Mouse (Mus musculus) kidney, embryonic 14.5 days (tissue): ENCODE results near the gene Tekt3. TPM values are rescaled to one million over a fixed set of nuclear protein-coding genes. Genes with fewer than 3 reads are reported as not detected.

ENCODE experiments used
- ATAC-seq: fragments of 200-750 bp; cut with Nextera tagmentation; 2 replicates; pipeline ENCODE4 v1.8.0; 2017; ENCODE audit warnings: moderate number of reproducible peaks, mild to moderate bottlenecking, moderate TSS enrichment, moderate library complexity; ENCODE audit not compliant: low FRiP score, low TSS enrichment
- H3K27ac ChIP-seq: fragments of 300-500 bp; sonication (generic); 2 replicates; pipeline ENCODE4 v1.5.1; 2014; ENCODE audit warnings: low read depth, mild to moderate bottlenecking, low read length, moderate library complexity, mixed read lengths
- H3K27me3 ChIP-seq: fragments of 300-500 bp; sonication (generic); 2 replicates; pipeline ENCODE4 v1.6.1; 2014; ENCODE audit warnings: mild to moderate bottlenecking, low read length; ENCODE audit not compliant: control insufficient read depth, insufficient read depth
- H3K36me3 ChIP-seq: fragments of 300-500 bp; sonication (generic); 2 replicates; pipeline ENCODE4 v1.6.1; 2014; ENCODE audit warnings: low read length, mixed read lengths; ENCODE audit not compliant: control insufficient read depth, insufficient read depth
- H3K4me1 ChIP-seq: fragments of 300-500 bp; sonication (generic); 2 replicates; pipeline ENCODE4 v1.6.1; 2014; ENCODE audit warnings: low read length, mixed read lengths; ENCODE audit not compliant: control insufficient read depth, insufficient read depth
- H3K4me2 ChIP-seq: fragments of 300-500 bp; sonication (generic); replicated peaks from 2 replicates; pipeline ENCODE4 v1.6.1; 2014; ENCODE audit warnings: low read depth, mild to moderate bottlenecking, low read length
- H3K4me3 ChIP-seq: fragments of 300-500 bp; sonication (generic); 2 replicates; pipeline ENCODE4 v1.5.1; 2014; ENCODE audit warnings: mild to moderate bottlenecking, low read length
- H3K9ac ChIP-seq: fragments of 300-500 bp; sonication (generic); 2 replicates; pipeline ENCODE4 v1.6.1; 2014; ENCODE audit warnings: low read depth, mild to moderate bottlenecking, low read length, moderate library complexity
- H3K9me3 ChIP-seq: fragments of 300-500 bp; sonication (generic); 2 replicates; pipeline ENCODE4 v1.6.1; 2016; ENCODE audit warnings: low read length; ENCODE audit not compliant: control insufficient read depth
- WGBS: fragments of 180-500 bp; shearing (Covaris S2); extraction: QIAGEN DNeasy Blood & Tissue Kit; methylation state at CpG from one replicate; pipeline ENCODE4 v1.1.7; 2014; 5-methylcytosine and 5-hydroxymethylcytosine counted together
- polyA plus RNA-seq: library from polyadenylated mRNA; unstranded; fragments of >200 nt; fragmentation: Nextera tagmentation; extraction: Ambion mirVana; gene quantifications from 2 replicates; pipeline ENCODE4 v1.2.1, GENCODE M21; 2014

Gene Tekt3
- polyA plus RNA-seq, 1 experiment from 2014 or later, result not detected

DNA sequence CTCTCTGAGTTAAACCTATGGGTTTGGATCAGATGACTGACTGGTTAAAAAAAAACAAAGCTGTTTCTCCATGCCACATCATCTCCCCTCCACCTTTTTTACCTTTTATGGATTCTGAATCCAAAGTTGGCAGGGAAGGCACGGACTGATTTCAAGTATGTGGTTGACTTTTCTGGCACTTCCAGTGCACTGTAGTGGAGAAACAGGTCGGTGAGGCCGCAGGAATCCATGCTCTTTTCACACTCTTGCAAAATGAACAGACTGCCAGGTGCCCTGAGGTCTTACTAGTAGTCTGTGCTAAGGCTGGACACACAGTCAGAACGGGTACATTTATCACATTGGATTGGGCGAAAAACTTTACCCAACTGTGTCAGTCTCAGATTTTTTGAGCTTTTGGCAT is 80.9 kb downstream of the Tekt3 start:
- no peak overlapping the region for H3K9ac ChIP-seq
- H3K27ac ChIP-seq, result no peak overlapping the region
- ATAC-seq, result no peak
- H3K9me3 ChIP-seq, result no peaks in the 10 kb centered on the region
- H3K4me2 ChIP-seq, result no peak overlapping the region
- H3K4me1 ChIP-seq, result 0 out of 2 replicates have a peak, but pooled peaks cover 5% of the 10 kb centered on the region
- H3K4me3 ChIP-seq, result no peak overlapping the region
- 87% methylated on average over 5 of the region's 5 CpGs for WGBS
- no peaks in the 10 kb centered on the region for H3K27me3 ChIP-seq
- peaks cover 4% of the 10 kb centered on the region; the same call in 1 of the 2 replicates for H3K36me3 ChIP-seq

DNA sequence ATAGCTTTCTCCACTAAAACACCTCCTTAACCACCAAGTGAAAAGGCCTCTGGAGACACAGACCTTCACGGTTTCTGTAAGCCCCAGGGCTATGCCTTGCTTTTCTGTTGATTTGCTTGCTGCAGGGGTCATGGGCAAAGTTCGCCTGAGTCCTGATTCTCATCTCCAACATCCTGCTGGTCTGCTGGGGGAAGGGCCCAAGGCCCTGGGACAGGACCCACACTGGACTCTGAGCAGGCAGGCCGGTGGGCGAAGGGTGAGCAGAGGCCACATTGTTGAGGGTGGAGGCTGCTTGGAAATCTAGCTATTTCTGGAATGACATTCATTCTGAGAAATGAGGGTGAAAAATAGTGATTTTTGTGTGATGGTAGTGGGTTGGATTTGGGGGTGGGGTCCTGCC is 81.4 kb downstream of the Tekt3 start:
- Histone ChIP-seq H3K9ac (no peak overlapping the region), H3K36me3 (peaks cover 4% of the 10 kb centered on the region; the same call in 1 of the 2 replicates), H3K4me3 (no peak overlapping the region), H3K4me2 (no peak overlapping the region), H3K27ac (no peak overlapping the region), H3K27me3 (no peaks in the 10 kb centered on the region), H3K4me1 (0 out of 2 replicates have a peak, but pooled peaks cover 5% of the 10 kb centered on the region), H3K9me3 (no peaks in the 10 kb centered on the region)
- 79% methylated on average over 4 of the region's 4 CpGs for WGBS
- ATAC-seq, result no peak

DNA sequence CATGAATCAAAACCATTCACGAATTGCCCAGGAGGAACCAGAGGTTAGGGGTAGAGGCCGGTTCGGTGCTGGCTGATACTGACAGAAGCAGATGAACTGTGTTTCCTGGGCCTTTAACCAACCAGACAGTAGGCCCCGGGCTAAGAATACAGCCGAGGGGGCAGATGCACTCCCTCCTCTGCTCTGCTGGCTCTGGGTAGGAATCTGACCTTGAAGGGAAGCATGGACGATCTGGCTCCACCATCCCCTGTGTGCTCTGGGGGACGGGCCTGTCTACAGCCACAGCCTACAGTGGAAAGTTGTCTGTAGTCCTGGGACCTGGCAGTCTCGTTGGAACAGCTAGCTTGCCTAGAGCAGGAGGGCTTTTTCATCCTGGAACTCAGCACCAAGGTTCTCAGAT is 82.0 kb downstream of the Tekt3 start:
- no peaks in the 10 kb centered on the region for H3K27me3 ChIP-seq
- no peak overlapping the region for H3K4me3 ChIP-seq
- H3K4me1 ChIP-seq, result 0 out of 2 replicates have a peak, but pooled peaks cover 5% of the 10 kb centered on the region
- 73% methylated on average over 8 of the region's 8 CpGs for WGBS
- H3K4me2 ChIP-seq, result no peak overlapping the region
- no peak overlapping the region for H3K9ac ChIP-seq
- no peaks in the 10 kb centered on the region for H3K9me3 ChIP-seq
- no peak overlapping the region for H3K27ac ChIP-seq
- peaks cover 4% of the 10 kb centered on the region; the same call in 1 of the 2 replicates for H3K36me3 ChIP-seq
- no peak for ATAC-seq

Other genes with a start within 250 kb of the Tekt3 start
- 10.5 and 18.6 TPM in 2 replicates for gene Trim16, start 241.4 kb upstream of the Tekt3 start, polyA plus RNA-seq
- gene Fbxw10, start 214.6 kb upstream of the Tekt3 start, polyA plus RNA-seq, result 0.53 and 0.73 TPM in 2 replicates
- gene Tvp23b, start 182.2 kb upstream of the Tekt3 start, polyA plus RNA-seq, result 62.1 and 62.9 TPM in 2 replicates
- gene Cdrt4, start 110.5 kb upstream of the Tekt3 start, polyA plus RNA-seq, result 0.29 TPM in 1 of 2 replicates, not detected in the other
- 59.6 and 68.1 TPM in 2 replicates for gene Pmp22, start 67.3 kb downstream of the Tekt3 start, polyA plus RNA-seq